Mouse (Mus musculus): ENCODE measurements around the gene Cntf.

The Cntf gene

GRCm38 (mm10) chr19:12765308-12765707 lies at the start of gene Cntf:
Cntf (minus strand) TSS chr19:12765632.
- no peak for DNase-seq (ENCODE audit: low spot score)

GRCm38 (mm10) chr19:12813883-12814282 lies 48.5 kb upstream of the Cntf start:
- DNase-seq (ENCODE audit: low spot score): no peak

GRCm38 (mm10) chr19:12812644-12813364 lies 47.4 kb upstream of the Cntf start:
- DNase-seq (ENCODE audit: low spot score): no peak

- DNase-seq (ENCODE audit: low spot score): no peak
These were observed 40.8 kb upstream of the Cntf start for GRCm38 (mm10) chr19:12806214-12806613.

- no peak for DNase-seq (ENCODE audit: low spot score)
These were observed 40.3 kb upstream of the Cntf start for GRCm38 (mm10) chr19:12805730-12806129.

- no peak for DNase-seq (ENCODE audit: low spot score)
These were observed 38.8 kb upstream of the Cntf start for GRCm38 (mm10) chr19:12804237-12804636.

- DNase-seq (ENCODE audit: low spot score): no peak
These were observed 37.4 kb upstream of the Cntf start for GRCm38 (mm10) chr19:12802830-12803229.

GRCm38 (mm10) chr19:12801046-12801445 lies 35.6 kb upstream of the Cntf start:
- DNase-seq (ENCODE audit: low spot score): no peak

- no peak for DNase-seq (ENCODE audit: low spot score)
These were observed 35.2 kb upstream of the Cntf start for GRCm38 (mm10) chr19:12800621-12801020.

- no peak for DNase-seq (ENCODE audit: low spot score)
These were observed 33.6 kb upstream of the Cntf start for GRCm38 (mm10) chr19:12799081-12799480.

- no peak for DNase-seq (ENCODE audit: low spot score)
These were observed 33.0 kb upstream of the Cntf start for GRCm38 (mm10) chr19:12798404-12798803.

GRCm38 (mm10) chr19:12797071-12797470 lies 31.6 kb upstream of the Cntf start:
- peak; percentile 49 for DNase-seq (ENCODE audit: low spot score)

- peak; percentile 79 for DNase-seq (ENCODE audit: low spot score)
These were observed 31.0 kb upstream of the Cntf start for GRCm38 (mm10) chr19:12796328-12796931.

GRCm38 (mm10) chr19:12795511-12796327 lies 30.3 kb upstream of the Cntf start, which contains the start of the genes Zfp91 and Lpxn:
Zfp91 (minus strand) TSS chr19:12796126.
Lpxn (plus strand) TSS chr19:12796193.
- DNase-seq (ENCODE audit: low spot score): peak; percentile 94

GRCm38 (mm10) chr19:12795110-12795509 lies 29.7 kb upstream of the Cntf start:
- no peak for DNase-seq (ENCODE audit: low spot score)

- peak; percentile 81 for DNase-seq (ENCODE audit: low spot score)
These were observed 28.9 kb upstream of the Cntf start for GRCm38 (mm10) chr19:12794056-12795044.

- no peak for DNase-seq (ENCODE audit: low spot score)
These were observed 26.9 kb upstream of the Cntf start for GRCm38 (mm10) chr19:12792374-12792773.

GRCm38 (mm10) chr19:12787721-12788120 lies 22.3 kb upstream of the Cntf start:
- no peak for DNase-seq (ENCODE audit: low spot score)

- no peak for DNase-seq (ENCODE audit: low spot score)
These were observed 21.5 kb upstream of the Cntf start for GRCm38 (mm10) chr19:12786803-12787395.

- no peak for DNase-seq (ENCODE audit: low spot score)
These were observed 15.0 kb upstream of the Cntf start for GRCm38 (mm10) chr19:12780437-12780836.

GRCm38 (mm10) chr19:12770888-12771287 lies 5.5 kb upstream of the Cntf start:
- no peak for DNase-seq (ENCODE audit: low spot score)

Measured in c-Kit-positive CD71-positive TER-119-positive erythroid progenitor cells, embryonic 14.5 days (primary cell).